Mouse (Mus musculus): ENCODE results near the gene Nudt6. TPM values are rescaled to one million over a fixed set of nuclear protein-coding genes. Genes with fewer than 3 reads are reported as not detected.
A peak's percentile ranks its signal among the peaks of the same experiment; 100 is the strongest.

The Nudt6 gene
- polyA plus RNA-seq, 1 experiment, result 5.0 TPM

DNA sequence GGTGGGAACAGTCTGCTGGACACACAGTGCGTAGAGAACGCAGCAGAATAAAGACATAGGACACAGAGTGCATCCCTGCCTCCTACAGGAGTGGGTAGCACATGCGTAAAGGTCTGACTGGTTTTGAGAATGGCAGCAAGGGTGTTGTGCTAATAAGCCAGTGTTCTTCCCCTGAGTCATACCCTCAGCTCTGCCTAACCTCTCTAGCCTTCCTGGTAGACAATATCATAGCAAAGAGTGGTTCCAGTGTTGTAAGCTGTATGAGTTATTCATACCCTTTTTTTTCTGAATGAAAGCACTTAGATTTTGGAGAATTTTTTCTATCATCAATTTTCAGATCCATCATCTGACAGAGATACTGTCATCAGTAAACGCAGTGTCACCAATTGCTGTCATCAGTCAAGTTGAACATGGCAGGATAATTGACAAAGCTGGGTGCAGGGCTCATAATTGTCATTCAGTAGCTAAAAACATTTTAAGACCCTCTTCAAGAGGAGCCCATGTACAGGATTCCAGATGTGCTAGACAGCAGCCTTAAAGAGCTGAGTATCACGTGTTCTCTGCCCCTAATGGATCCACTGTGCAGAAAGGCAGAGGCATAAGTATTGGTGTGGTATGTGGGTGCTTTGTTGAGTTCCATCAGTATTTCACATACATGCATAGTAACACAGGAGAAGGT is 22.9 kb downstream of the Nudt6 start:
- TF ChIP-seq CTCF (IDR thresholded peaks at IDR 0.05; ENCODE audit: borderline replicate concordance, insufficient read depth, low read length) (no peak), POLR2A (IDR thresholded peaks at IDR 0.05; ENCODE audit: low read depth, low read length) (no peak)
- Histone ChIP-seq H3K4me3 (ENCODE audit: insufficient read depth, low read length) (no peak overlapping the region), H3K27ac (ENCODE audit: insufficient read depth, low read length) (no peak overlapping the region), H3K4me1 (ENCODE audit: control insufficient read depth, insufficient read depth, low read length) (peaks cover 4% of the 10 kb centered on the region; the same call in 1 of the 2 replicates)

DNA sequence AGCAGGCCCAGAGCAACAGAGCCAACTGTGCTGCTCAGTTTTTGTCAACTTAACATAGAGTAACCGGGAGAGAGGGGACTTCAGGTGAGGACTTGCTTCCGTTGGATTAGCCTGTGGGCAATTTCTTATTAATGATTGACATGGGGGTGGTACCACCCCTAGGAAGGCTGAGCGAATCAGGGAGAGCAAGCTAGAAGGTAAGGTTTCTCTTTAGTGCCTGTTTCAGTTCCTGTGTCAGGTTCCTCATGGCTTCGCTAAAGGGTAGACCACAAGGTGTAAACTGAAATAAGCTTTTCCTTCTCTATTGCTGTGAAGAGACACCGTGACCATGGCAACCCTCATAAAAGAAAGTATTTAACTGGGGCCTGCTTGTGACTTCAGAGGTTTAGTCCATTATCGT is 32.7 kb downstream of the Nudt6 start:
- Histone ChIP-seq H3K4me1 (ENCODE audit: control insufficient read depth, insufficient read depth, low read length) (no peaks in the 10 kb centered on the region), H3K4me3 (ENCODE audit: insufficient read depth, low read length) (no peak overlapping the region), H3K27ac (ENCODE audit: insufficient read depth, low read length) (no peak overlapping the region)
- no peak for TF ChIP-seq POLR2A (IDR thresholded peaks at IDR 0.05; ENCODE audit: low read depth, low read length)
- no peak for TF ChIP-seq CTCF (IDR thresholded peaks at IDR 0.05; ENCODE audit: borderline replicate concordance, insufficient read depth, low read length)

GRCm38 (mm10) chr3:37383096-37383765 is 36.8 kb downstream of the Nudt6 start:
- no peak overlapping the region for H3K4me3 ChIP-seq (ENCODE audit: insufficient read depth, low read length)
- TF ChIP-seq POLR2A (IDR thresholded peaks at IDR 0.05; ENCODE audit: low read depth, low read length), result no peak
- 0 out of 2 replicates have a peak, but pooled peaks have one; percentile 15 for TF ChIP-seq CTCF (IDR thresholded peaks at IDR 0.05; ENCODE audit: borderline replicate concordance, insufficient read depth, low read length)
- H3K4me1 ChIP-seq (ENCODE audit: control insufficient read depth, insufficient read depth, low read length), result peaks cover 7% of the 10 kb centered on the region
- peak overlapping the region; percentile 81 for H3K27ac ChIP-seq (ENCODE audit: insufficient read depth, low read length)

DNA sequence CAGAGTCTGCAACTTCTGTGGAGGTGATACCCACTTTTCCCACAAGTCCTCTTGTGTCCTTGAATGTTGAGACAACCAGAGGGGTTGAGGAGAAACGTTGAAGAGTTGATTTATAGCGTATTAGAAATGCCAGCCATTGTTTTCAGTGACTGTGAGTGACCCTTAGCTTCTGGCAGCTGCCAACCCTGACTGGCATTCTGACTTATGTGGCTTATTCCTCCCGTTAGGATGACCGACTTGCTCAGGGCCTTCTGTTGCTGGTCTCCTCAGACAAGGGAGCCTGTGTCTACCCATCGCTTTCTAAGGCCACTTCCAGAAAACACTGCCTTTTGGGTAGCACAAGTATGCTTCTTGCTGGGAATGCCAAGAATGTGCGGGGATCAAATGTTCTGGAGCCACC is 38.6 kb downstream of the Nudt6 start:
- H3K27ac ChIP-seq (ENCODE audit: insufficient read depth, low read length), result peak overlapping the region; percentile 19
- TF ChIP-seq POLR2A (IDR thresholded peaks at IDR 0.05; ENCODE audit: low read depth, low read length) (no peak), CTCF (IDR thresholded peaks at IDR 0.05; ENCODE audit: borderline replicate concordance, insufficient read depth, low read length) (no peak)
- peaks cover 7% of the 10 kb centered on the region for H3K4me1 ChIP-seq (ENCODE audit: control insufficient read depth, insufficient read depth, low read length)
- H3K4me3 ChIP-seq (ENCODE audit: insufficient read depth, low read length), result no peak overlapping the region

- TF ChIP-seq CTCF (IDR thresholded peaks at IDR 0.05; ENCODE audit: borderline replicate concordance, insufficient read depth, low read length), result no peak
- TF ChIP-seq POLR2A (IDR thresholded peaks at IDR 0.05; ENCODE audit: low read depth, low read length), result no peak
- H3K4me1 ChIP-seq (ENCODE audit: control insufficient read depth, insufficient read depth, low read length), result peaks cover 7% of the 10 kb centered on the region
- no peak overlapping the region for H3K4me3 ChIP-seq (ENCODE audit: insufficient read depth, low read length)
- no peak overlapping the region for H3K27ac ChIP-seq (ENCODE audit: insufficient read depth, low read length)
Observed at GRCm38 (mm10) chr3:37379930-37380881, 39.8 kb downstream of the Nudt6 start.

DNA sequence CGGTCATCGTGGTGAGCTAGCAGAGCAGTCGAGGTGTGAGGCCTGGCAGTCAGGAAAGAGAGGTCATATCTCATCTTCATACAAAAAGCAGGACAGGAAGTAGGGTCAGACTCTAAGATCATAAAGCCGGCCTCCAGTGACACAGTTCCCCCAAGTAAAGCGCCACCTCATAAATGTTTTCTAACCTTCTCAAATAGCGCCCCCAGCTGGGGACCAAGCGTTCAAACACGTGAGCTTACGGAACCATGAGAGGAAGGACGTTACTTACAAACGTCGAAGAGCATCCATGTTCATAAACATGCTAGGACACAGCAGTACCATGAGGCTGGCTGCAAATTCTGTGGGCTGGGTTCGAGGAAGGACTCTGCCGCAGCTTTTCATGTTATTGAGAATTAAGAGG is 40.8 kb downstream of the Nudt6 start:
- TF ChIP-seq CTCF (IDR thresholded peaks at IDR 0.05; ENCODE audit: borderline replicate concordance, insufficient read depth, low read length) (no peak), POLR2A (IDR thresholded peaks at IDR 0.05; ENCODE audit: low read depth, low read length) (no peak)
- no peak overlapping the region for H3K4me3 ChIP-seq (ENCODE audit: insufficient read depth, low read length)
- no peak overlapping the region for H3K27ac ChIP-seq (ENCODE audit: insufficient read depth, low read length)
- H3K4me1 ChIP-seq (ENCODE audit: control insufficient read depth, insufficient read depth, low read length), result peaks cover 7% of the 10 kb centered on the region

- no peak overlapping the region for H3K4me3 ChIP-seq (ENCODE audit: insufficient read depth, low read length)
- TF ChIP-seq CTCF (IDR thresholded peaks at IDR 0.05; ENCODE audit: borderline replicate concordance, insufficient read depth, low read length) (no peak), POLR2A (IDR thresholded peaks at IDR 0.05; ENCODE audit: low read depth, low read length) (no peak)
- H3K4me1 ChIP-seq (ENCODE audit: control insufficient read depth, insufficient read depth, low read length), result peaks cover 7% of the 10 kb centered on the region
- H3K27ac ChIP-seq (ENCODE audit: insufficient read depth, low read length), result no peak overlapping the region
Observed at GRCm38 (mm10) chr3:37378412-37378811, 41.6 kb downstream of the Nudt6 start.

DNA sequence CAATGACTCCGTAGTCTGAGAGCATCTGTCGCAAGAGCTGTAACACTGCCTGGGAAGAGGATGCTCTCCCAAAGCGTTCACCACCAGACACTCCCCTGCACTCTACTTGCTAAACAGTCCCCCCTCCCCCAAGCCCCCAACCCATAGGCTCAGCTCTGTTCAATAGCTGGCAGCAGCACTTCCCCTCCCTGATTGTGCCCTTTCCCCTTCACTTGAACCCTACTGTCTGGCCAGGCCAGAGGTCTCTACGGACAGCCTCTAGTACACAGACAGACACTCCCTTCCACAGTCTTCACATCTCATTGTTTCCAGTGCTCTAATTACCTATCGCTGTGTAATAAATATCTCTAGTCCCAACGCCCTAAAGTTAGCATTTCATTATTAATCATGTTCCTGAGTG is 42.1 kb downstream of the Nudt6 start:
- Histone ChIP-seq H3K27ac (ENCODE audit: insufficient read depth, low read length) (no peak overlapping the region), H3K4me3 (ENCODE audit: insufficient read depth, low read length) (no peak overlapping the region), H3K4me1 (ENCODE audit: control insufficient read depth, insufficient read depth, low read length) (peaks cover 7% of the 10 kb centered on the region)
- TF ChIP-seq POLR2A (IDR thresholded peaks at IDR 0.05; ENCODE audit: low read depth, low read length) (no peak), CTCF (IDR thresholded peaks at IDR 0.05; ENCODE audit: borderline replicate concordance, insufficient read depth, low read length) (no peak)

DNA sequence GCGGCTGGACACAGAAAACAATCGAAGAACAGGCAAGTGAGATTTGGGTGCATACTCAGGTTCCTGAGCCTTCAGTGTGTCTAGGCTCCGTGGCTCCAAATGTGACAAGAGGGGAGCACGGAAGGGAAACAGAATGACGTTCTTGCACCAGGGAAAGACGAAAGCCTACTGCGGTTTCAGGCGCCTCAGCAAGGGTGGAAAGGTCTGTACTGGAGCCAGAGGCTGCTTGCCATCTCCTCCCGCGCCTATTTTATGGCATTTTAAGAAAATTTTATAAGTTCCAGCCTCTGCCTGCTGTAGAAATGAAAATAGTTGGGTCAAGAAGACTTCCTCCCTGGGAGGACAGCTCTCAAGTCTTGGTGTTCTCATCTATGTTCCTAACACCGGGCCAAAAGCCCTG is 46.3 kb downstream of the Nudt6 start:
- TF ChIP-seq CTCF (IDR thresholded peaks at IDR 0.05; ENCODE audit: borderline replicate concordance, insufficient read depth, low read length), result no peak
- TF ChIP-seq POLR2A (IDR thresholded peaks at IDR 0.05; ENCODE audit: low read depth, low read length), result no peak
- Histone ChIP-seq H3K4me1 (ENCODE audit: control insufficient read depth, insufficient read depth, low read length) (peaks cover 14% of the 10 kb centered on the region), H3K4me3 (ENCODE audit: insufficient read depth, low read length) (no peak overlapping the region), H3K27ac (ENCODE audit: insufficient read depth, low read length) (no peak overlapping the region)

Data from embryonic fibroblast, embryonic 13.5 days (primary cell).